Mouse (Mus musculus): ENCODE measurements around the gene Slc7a6. TPM values are rescaled to one million over a fixed set of nuclear protein-coding genes. Genes with fewer than 3 reads are reported as not detected.
A peak's percentile ranks its signal among the peaks of the same experiment; 100 is the strongest.

The Slc7a6 gene
- polyA plus RNA-seq, 1 experiment from 2014 or later: 64.5 TPM

DNA sequence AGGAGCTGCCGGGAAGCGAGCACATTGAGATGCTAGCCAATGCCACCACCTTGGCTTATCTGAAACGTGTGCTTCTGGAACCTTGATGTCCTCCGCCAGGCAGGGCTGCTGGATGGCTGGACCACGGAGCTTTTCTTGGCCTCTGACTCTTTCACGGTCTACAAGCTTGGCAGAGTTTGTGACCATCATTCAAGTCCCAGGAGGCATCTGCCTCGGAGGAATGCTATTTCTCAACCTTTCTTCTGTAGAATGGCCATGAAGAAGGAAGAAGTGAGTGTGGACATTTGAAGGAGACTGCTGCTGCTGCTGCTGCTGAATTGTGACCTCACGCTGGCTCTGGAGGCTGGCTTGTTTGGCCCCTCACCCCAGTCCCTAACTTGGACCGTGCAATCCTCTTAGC, 5.4 kb upstream of the Slc7a6 start:
- Histone ChIP-seq H3K9me3 (replicated peaks; ENCODE audit: control insufficient read depth, low read length) (no peaks in the 10 kb centered on the region), H3K27me3 (ENCODE audit: control insufficient read depth, insufficient read depth, low read length) (no peaks in the 10 kb centered on the region), H3K27ac (ENCODE audit: low read depth, low read length) (no peak overlapping the region), H3K4me1 (ENCODE audit: control insufficient read depth, insufficient read depth, low read length) (peaks cover 3% of the 10 kb centered on the region; the same call in 1 of the 2 replicates), H3K4me3 (ENCODE audit: low read depth, low read length) (no peak overlapping the region), H3K9ac (ENCODE audit: low read depth, low read length) (no peak overlapping the region), H3K4me2 (no peak overlapping the region), H3K36me3 (ENCODE audit: control insufficient read depth, insufficient read depth, low read length) (peaks cover 15% of the 10 kb centered on the region)
- no peak for ATAC-seq (replicated peaks; ENCODE audit: insufficient number of reproducible peaks, low FRiP score, low TSS enrichment)
- 80% methylated on average over 9 of the region's 9 CpGs for WGBS (ENCODE audit: insufficient replicate concordance)

DNA sequence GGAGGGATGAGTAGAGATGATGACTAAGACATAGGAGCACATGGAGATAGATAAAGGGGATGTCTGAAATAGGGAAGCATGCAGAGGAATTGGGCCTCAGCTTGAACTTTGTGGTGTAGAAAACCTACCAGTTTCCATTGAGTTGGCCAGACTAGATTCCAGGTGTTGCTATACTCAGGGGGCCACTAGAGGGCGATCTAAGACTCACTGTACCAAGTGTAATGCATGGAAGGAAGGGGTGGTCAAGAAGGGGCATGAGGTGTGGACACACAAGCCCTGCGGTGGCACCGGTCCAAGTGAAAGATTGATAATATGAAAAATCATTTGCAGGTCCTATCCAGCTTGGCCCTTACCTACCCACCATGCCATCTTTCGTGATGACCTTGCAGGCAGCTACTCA, 3.2 kb upstream of the Slc7a6 start:
- Histone ChIP-seq H3K27me3 (ENCODE audit: control insufficient read depth, insufficient read depth, low read length) (no peaks in the 10 kb centered on the region), H3K9me3 (replicated peaks; ENCODE audit: control insufficient read depth, low read length) (no peaks in the 10 kb centered on the region), H3K4me1 (ENCODE audit: control insufficient read depth, insufficient read depth, low read length) (peaks cover 3% of the 10 kb centered on the region; the same call in 1 of the 2 replicates), H3K36me3 (ENCODE audit: control insufficient read depth, insufficient read depth, low read length) (peaks cover 15% of the 10 kb centered on the region), H3K4me2 (no peak overlapping the region), H3K4me3 (ENCODE audit: low read depth, low read length) (no peak overlapping the region), H3K9ac (ENCODE audit: low read depth, low read length) (no peak overlapping the region), H3K27ac (ENCODE audit: low read depth, low read length) (no peak overlapping the region)
- no peak for ATAC-seq (replicated peaks; ENCODE audit: insufficient number of reproducible peaks, low FRiP score, low TSS enrichment)
- WGBS (ENCODE audit: insufficient replicate concordance): 39% methylated on average over 4 of the region's 4 CpGs

DNA sequence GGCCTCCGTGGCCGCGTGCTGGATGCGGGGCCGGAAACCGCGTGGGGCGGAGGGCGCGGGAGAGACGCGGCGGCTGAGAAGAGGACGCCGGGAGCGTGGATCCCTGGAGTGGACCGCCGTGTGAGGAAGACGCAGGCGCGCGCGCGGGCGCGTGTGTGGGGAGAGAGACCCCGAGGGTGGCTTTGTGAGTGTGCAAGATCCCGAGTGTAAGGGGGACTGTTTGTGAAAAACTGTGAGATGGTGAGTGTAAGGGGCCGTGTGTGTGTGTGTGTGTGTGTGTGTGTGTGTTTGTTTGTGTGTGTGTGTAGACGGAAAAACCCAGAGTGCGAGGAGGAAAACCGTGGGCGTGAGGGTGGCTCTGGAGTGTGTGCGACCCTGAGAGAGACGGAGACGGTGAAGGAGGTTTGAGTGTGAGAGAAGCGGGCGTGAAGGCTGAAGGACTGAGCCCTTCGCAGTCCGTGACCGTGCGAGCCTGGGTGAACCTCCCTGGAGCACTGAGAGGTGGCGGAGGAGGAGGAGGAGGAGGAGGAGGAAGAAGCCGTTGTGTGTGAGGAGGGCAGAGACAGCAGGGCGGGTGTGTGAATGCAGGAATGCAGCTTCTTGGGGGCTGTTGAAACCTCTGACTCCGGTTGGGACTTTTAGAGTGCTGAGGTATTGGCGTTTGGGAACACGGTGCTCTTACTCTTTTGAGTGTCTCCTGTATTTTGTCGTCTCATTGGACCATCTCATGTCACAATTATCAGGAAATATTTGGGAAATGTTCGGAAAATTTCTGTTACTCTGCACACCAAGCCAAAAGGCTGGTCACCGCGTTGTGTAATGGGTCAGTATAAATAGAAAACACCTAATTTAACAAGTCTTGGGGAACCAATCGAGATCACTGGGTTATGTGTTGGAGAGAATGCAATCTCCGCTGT, 618 bp downstream of the Slc7a6 start:
- H3K27me3 ChIP-seq (ENCODE audit: control insufficient read depth, insufficient read depth, low read length): no peaks in the 10 kb centered on the region
- 1% methylated on average over 54 of the region's 54 CpGs for WGBS (ENCODE audit: insufficient replicate concordance)
- no peaks in the 10 kb centered on the region for H3K36me3 ChIP-seq (ENCODE audit: control insufficient read depth, insufficient read depth, low read length)
- peak overlapping the region; percentile 84 for H3K4me3 ChIP-seq (ENCODE audit: low read depth, low read length)
- peak overlapping the region; percentile 82 for H3K27ac ChIP-seq (ENCODE audit: low read depth, low read length)
- peak overlapping the region; percentile 90 for H3K4me2 ChIP-seq
- ATAC-seq (replicated peaks; ENCODE audit: insufficient number of reproducible peaks, low FRiP score, low TSS enrichment): peak; percentile 67; the same call in 1 of the 2 replicates
- no peaks in the 10 kb centered on the region for H3K9me3 ChIP-seq (replicated peaks; ENCODE audit: control insufficient read depth, low read length)
- H3K4me1 ChIP-seq (ENCODE audit: control insufficient read depth, insufficient read depth, low read length): peaks cover 3% of the 10 kb centered on the region; the same call in 1 of the 2 replicates
- H3K9ac ChIP-seq (ENCODE audit: low read depth, low read length): peak overlapping the region; percentile 93

DNA sequence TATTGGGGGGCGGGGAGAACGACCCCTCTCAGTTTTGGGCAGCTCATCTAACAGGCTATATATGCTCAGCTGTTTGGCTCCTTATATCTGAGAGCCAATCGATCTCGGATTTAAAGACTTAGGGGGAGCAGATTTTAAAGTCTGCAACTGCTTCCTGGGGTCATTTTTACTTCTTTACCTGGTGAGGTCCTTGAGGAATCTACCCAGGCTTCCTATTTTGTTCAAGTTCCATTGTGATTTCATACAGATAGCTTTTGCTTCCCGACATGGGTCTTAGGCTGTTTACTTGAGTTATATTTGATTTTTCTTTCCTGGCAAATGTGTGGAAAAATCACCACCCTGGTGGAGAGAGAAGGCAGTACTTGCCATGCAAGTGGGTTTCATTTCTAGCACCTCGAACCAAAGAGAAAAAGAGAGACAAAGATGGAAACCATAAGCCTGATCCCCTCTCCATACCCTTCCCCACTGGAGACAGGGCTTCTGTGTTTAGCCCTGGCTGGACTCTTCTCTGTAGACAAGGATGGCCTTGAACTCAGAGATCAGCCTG, 1.4 kb downstream of the Slc7a6 start:
- no peak overlapping the region for H3K27ac ChIP-seq (ENCODE audit: low read depth, low read length)
- H3K4me1 ChIP-seq (ENCODE audit: control insufficient read depth, insufficient read depth, low read length): peaks cover 3% of the 10 kb centered on the region; the same call in 1 of the 2 replicates
- peak overlapping the region; percentile 93 for H3K9ac ChIP-seq (ENCODE audit: low read depth, low read length)
- H3K9me3 ChIP-seq (replicated peaks; ENCODE audit: control insufficient read depth, low read length): no peaks in the 10 kb centered on the region
- no peaks in the 10 kb centered on the region for H3K27me3 ChIP-seq (ENCODE audit: control insufficient read depth, insufficient read depth, low read length)
- 39% methylated on average over 6 of the region's 6 CpGs for WGBS (ENCODE audit: insufficient replicate concordance)
- peak overlapping the region; percentile 84 for H3K4me3 ChIP-seq (ENCODE audit: low read depth, low read length)
- H3K36me3 ChIP-seq (ENCODE audit: control insufficient read depth, insufficient read depth, low read length): no peaks in the 10 kb centered on the region
- peak overlapping the region; percentile 90 for H3K4me2 ChIP-seq
- ATAC-seq (replicated peaks; ENCODE audit: insufficient number of reproducible peaks, low FRiP score, low TSS enrichment): no peak

DNA sequence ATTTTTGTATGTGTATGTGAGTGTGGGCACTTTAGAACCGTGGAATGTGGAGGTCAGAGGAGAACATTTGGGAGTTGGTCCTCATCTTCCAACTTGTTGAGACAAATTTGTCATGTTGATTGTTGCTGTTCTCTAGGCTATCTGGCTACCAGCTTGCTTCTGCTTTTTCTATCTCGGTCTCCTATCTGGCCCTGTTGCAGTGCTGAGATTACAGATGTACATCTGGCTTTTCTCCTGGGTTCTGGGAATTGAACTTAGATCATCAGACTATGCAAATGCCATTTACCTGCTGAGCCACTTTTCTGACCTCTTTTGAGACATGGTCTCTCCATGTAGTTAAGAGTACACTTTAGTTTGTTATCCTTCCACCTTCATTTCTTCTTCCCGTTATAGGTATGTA, 4.9 kb downstream of the Slc7a6 start:
- H3K36me3 ChIP-seq (ENCODE audit: control insufficient read depth, insufficient read depth, low read length): no peaks in the 10 kb centered on the region
- no peak overlapping the region for H3K4me2 ChIP-seq
- no peaks in the 10 kb centered on the region for H3K9me3 ChIP-seq (replicated peaks; ENCODE audit: control insufficient read depth, low read length)
- no peak for ATAC-seq (replicated peaks; ENCODE audit: insufficient number of reproducible peaks, low FRiP score, low TSS enrichment)
- no peak overlapping the region for H3K4me3 ChIP-seq (ENCODE audit: low read depth, low read length)
- H3K27me3 ChIP-seq (ENCODE audit: control insufficient read depth, insufficient read depth, low read length): no peaks in the 10 kb centered on the region
- no peak overlapping the region for H3K27ac ChIP-seq (ENCODE audit: low read depth, low read length)
- H3K4me1 ChIP-seq (ENCODE audit: control insufficient read depth, insufficient read depth, low read length): peaks cover 15% of the 10 kb centered on the region
- no peak overlapping the region for H3K9ac ChIP-seq (ENCODE audit: low read depth, low read length)
- 83% methylated on average over 3 of the region's 3 CpGs for WGBS (ENCODE audit: insufficient replicate concordance)

DNA sequence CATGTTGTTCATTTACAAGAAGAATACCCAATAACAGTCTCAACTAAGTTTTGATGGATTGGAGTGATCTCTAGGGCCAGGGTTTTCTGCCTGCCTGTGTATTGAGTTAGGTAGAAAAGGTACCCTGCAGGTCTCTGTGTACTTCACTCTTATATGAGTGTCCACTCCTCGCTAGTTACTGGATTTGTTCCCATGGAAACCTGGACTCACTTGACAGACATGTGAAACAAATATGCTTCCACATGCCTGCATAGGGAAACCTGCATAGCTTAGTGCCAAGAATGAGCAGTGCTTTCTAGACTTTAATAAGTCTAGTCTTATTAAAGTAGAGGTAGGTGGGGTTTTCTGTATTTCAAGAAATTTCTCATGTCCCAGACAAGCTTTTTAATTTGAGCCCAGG, 8.2 kb downstream of the Slc7a6 start:
- Histone ChIP-seq H3K9me3 (replicated peaks; ENCODE audit: control insufficient read depth, low read length) (no peaks in the 10 kb centered on the region), H3K36me3 (ENCODE audit: control insufficient read depth, insufficient read depth, low read length) (no peaks in the 10 kb centered on the region), H3K27ac (ENCODE audit: low read depth, low read length) (no peak overlapping the region), H3K4me3 (ENCODE audit: low read depth, low read length) (no peak overlapping the region), H3K9ac (ENCODE audit: low read depth, low read length) (no peak overlapping the region), H3K4me2 (no peak overlapping the region), H3K27me3 (ENCODE audit: control insufficient read depth, insufficient read depth, low read length) (no peaks in the 10 kb centered on the region), H3K4me1 (ENCODE audit: control insufficient read depth, insufficient read depth, low read length) (peaks cover 15% of the 10 kb centered on the region)
- no peak for ATAC-seq (replicated peaks; ENCODE audit: insufficient number of reproducible peaks, low FRiP score, low TSS enrichment)
- 34% methylated on average over 1 of the region's 1 CpGs for WGBS (ENCODE audit: insufficient replicate concordance)

DNA sequence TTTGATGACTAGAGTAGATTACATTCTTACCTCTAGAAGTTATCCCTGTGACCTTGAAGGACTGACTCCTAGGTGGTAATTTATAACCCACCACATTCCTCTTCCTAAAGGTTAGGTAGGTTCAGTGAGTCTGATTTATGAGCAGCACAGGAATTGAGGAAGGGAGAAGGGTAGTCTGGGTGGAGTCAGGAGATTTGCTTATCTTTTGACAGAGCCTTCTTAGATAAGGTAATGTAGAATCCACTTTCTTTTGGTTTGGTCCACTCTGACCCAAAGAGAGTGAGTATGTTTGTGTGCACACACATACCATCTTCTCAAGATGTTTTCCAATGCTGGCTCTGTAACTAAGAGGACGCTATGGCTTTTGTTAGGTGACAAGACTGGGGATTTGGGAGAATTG, 8.9 kb downstream of the Slc7a6 start:
- no peak for ATAC-seq (replicated peaks; ENCODE audit: insufficient number of reproducible peaks, low FRiP score, low TSS enrichment)
- H3K9me3 ChIP-seq (replicated peaks; ENCODE audit: control insufficient read depth, low read length): no peaks in the 10 kb centered on the region
- no peak overlapping the region for H3K4me3 ChIP-seq (ENCODE audit: low read depth, low read length)
- H3K4me2 ChIP-seq: no peak overlapping the region
- 82% methylated on average over 1 of the region's 1 CpGs for WGBS (ENCODE audit: insufficient replicate concordance)
- H3K27me3 ChIP-seq (ENCODE audit: control insufficient read depth, insufficient read depth, low read length): no peaks in the 10 kb centered on the region
- no peaks in the 10 kb centered on the region for H3K36me3 ChIP-seq (ENCODE audit: control insufficient read depth, insufficient read depth, low read length)
- H3K27ac ChIP-seq (ENCODE audit: low read depth, low read length): no peak overlapping the region
- H3K9ac ChIP-seq (ENCODE audit: low read depth, low read length): no peak overlapping the region
- H3K4me1 ChIP-seq (ENCODE audit: control insufficient read depth, insufficient read depth, low read length): peaks cover 15% of the 10 kb centered on the region

DNA sequence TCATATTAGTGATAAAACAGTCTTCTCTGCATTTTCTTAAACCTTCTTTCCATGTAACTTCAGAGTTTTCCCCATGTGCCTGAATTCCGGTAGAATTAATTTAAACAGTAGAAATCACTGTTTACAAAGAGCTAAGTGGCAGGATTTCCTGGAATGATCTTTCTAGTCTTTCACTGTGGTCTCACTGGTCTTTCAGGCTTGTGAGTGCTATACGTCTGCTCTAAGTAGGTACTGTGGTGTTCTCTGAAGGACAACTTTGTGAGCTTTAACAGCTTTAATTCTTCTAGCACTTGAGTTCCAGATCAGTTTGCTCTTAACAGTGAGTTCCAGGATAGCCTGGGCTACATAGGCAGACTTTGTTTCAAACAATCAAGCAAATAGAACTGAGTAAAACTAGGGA, 9.8 kb downstream of the Slc7a6 start:
- 67% methylated on average over 2 of the region's 2 CpGs for WGBS (ENCODE audit: insufficient replicate concordance)
- no peaks in the 10 kb centered on the region for H3K9me3 ChIP-seq (replicated peaks; ENCODE audit: control insufficient read depth, low read length)
- no peak overlapping the region for H3K27ac ChIP-seq (ENCODE audit: low read depth, low read length)
- H3K4me2 ChIP-seq: no peak overlapping the region
- H3K4me1 ChIP-seq (ENCODE audit: control insufficient read depth, insufficient read depth, low read length): peaks cover 15% of the 10 kb centered on the region
- H3K36me3 ChIP-seq (ENCODE audit: control insufficient read depth, insufficient read depth, low read length): no peaks in the 10 kb centered on the region
- ATAC-seq (replicated peaks; ENCODE audit: insufficient number of reproducible peaks, low FRiP score, low TSS enrichment): no peak
- H3K4me3 ChIP-seq (ENCODE audit: low read depth, low read length): no peak overlapping the region
- H3K9ac ChIP-seq (ENCODE audit: low read depth, low read length): no peak overlapping the region
- no peaks in the 10 kb centered on the region for H3K27me3 ChIP-seq (ENCODE audit: control insufficient read depth, insufficient read depth, low read length)

Data from heart, embryonic 11.5 days (tissue).